Mouse (Mus musculus) urinary bladder, postnatal 4 days (tissue): ENCODE data around the gene Ndufa11.

Experiments used
- DNase-seq, 2 experiments: peaks; one replicate each; pipeline ENCODE4 v3.0.0; 2021 to 2022; ENCODE audit warnings: low spot score in 2 of 2

The Ndufa11 gene

DNA sequence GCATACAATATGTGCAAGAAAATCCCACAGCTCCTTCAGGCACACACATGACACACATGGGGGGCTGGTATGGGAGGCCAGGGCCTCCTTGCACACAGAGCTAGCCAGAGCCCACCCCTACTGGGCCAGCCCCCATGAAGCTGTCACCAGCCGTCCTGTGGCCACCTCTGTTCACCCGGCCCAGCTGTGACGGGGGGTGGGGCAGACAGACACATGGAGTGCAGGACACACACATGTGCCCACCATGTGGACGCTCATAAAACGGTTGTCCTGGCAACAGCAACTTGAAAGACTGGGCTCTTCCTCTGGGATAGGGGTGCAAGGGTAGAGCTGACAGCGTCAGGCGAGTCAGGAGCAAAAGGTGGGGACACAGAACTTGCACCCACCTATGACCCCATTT is 41.7 kb downstream of the Ndufa11 start:
- DNase-seq, result no peak

DNA sequence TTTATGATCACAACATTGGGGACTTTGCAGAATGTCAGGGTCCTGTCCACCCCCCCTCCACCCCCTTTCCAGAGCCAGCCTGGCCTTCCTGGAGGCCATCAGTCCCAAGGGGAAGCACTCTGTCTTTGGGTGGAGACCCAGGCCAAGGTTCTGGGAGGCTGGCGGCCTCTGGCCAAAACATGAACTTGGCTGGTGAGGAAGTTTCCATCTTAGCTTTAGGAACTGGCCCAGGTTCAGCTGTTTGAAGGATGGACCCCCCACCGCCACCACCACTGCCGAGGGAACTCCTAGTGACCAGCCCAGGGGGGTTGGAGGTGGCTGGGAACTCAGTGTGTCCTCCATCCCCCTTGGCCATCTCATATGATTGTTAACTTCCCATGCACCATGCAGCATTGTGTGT is 43.5 kb downstream of the Ndufa11 start:
- no peak for DNase-seq

DNA sequence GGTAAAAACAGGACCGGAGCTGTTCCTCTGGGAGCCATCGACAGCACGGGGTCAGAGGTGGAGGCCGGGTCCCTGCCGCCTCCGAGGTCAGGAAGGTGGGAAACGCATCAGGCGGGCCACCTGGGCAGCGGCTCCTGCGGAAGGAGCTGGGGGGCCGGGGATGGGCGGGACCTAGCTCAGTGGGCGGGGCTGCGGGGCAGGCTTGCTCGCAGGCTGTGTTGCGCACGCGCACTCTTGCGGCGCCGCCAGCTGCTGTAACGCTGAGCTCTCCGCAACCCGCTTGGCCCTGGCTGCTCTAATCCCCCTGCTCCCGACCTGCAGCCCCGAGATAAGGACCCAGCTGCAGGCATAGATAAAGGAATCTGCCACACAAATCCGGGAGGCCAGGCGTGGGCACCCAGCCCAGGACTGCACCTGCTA is 44.4 kb downstream of the Ndufa11 start:
- DNase-seq, result peak; percentile 81 to 87

DNA sequence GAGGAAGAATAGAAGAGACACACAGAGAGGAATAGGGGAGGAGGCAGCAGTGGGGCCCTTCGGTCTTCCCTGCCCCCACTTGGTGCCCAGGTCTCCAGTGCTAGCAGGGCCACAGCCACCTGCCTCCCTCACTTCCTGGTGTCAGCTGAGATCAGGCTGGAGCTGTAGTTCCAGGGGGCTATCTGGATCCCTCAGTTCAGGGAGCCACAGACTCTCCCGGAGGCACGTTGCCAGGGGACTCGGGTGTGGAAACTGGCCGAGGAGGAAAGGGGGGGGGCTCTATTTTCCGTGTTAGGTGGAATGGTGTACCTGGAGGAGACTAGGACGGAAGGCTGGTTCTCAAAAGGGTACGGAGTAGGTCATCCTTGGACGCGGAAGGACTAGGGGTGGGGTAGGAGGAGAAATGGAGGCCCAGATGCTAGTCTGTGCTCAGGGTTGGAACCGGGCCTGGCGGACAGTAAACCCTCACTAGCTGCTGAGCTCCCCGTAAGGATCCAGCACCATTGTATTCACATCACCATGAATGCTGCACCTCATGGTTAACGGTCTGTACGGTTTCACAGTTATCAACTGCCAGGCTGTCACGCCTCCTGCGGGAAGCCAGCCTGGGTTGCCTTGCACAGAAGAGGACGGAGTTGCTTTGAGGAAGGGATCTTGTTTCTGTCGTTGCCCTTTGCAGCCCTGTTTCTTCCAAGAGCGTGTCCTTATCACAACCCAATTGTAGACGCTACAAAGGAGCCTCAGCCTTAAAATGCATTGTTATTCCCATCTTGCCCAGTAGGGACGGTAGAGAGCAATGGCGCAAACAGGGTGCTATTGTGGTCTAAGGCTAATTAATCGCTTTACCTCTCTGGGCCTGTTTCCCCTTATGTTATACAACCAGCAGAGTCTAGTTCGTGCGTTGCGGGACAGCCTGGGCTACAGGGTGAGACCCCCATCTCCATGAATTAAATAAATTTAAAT is 45.5 kb downstream of the Ndufa11 start:
- DNase-seq, result no peak

DNA sequence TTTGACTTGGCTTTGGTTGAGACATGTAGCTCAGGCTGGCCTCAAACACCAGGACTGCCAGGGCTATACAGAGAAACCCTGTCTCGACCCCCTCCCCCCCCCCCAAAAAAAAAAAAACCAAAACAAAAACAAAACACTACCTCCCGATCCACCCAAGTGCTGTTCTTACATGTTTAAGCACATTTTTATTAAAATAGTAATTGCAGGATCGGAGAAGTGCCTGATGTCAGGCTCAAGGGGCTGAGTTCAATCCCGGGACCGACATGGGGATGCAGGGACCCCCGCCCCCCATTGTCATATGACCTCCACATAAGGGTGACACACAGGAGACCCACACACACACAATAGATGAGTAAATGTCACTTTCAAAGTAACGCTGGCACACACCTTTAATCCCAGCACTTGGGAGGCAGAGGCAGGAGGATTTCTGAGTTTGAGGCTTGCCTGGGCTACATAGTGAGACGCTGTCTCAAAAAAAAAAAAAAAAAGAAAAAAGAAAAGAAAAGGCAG is 46.2 kb downstream of the Ndufa11 start:
- DNase-seq, result no peak

DNA sequence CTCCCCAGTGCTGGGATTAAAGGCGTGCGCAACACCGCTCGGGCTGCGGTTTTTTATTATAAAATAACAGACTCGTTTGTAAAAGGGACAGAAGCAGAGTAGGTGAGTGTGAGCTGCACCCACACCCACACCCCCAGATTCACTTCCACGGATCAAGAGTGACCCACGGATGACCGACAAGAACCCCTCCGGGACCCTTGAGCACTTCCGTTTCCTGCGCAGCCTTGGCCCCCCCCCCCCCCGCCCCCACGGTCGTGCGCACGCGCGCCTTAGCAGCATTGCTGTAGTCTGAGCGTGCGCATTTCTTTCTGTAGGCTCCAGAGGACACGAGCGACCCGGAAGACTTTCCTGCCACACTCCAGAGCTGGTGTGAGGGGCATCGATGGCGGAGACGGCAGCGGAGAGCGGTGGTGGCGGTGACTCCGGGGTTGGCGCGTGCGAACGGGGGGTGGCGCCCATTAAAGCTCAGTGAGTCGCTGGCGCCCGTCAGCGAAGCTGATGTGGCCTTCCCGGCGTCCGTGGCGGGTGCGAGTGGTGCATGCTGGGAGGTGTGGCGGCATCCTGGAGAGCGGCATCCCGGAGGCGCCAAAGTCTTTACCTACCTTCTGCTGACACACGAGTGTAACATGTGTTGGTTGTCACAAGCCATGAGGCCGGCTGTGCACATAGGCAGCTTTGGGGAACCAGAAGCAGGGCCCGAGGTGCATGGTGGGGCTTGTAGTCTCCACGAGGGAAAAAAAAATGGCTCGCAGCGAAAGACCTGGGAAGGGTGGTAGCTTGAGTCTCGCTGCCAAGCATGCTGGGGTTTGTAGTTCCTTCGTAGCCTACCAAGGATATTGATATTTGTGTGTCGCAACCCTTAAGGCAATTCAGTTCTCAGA is 47.1 kb downstream of the Ndufa11 start, which contains the start of gene Dus3l:
TSS of gene Dus3l (plus strand) at position 284 of the 881 bp plus-strand sequence.
- DNase-seq, result peak; percentile 81 to 82

DNA sequence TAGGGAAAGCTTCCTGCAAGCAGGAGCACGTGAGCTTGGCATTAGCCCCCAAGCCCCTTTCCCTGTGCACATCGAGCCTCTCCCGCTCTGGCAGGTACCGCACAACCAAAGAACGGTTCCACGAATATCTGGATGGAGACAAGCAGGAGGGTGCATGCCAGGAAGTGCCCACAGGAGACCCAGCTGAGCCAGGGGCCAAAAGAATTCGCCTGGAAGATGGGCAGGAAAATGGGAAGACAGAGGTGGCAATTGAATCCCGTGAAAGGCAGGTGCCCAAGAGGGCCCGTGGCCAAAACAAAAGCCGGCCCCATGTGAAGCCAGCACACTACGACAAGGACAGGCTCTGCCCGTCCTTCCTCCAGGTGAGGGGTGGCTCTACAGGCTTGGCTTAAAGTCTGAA is 47.9 kb downstream of the Ndufa11 start:
- no peak for DNase-seq

DNA sequence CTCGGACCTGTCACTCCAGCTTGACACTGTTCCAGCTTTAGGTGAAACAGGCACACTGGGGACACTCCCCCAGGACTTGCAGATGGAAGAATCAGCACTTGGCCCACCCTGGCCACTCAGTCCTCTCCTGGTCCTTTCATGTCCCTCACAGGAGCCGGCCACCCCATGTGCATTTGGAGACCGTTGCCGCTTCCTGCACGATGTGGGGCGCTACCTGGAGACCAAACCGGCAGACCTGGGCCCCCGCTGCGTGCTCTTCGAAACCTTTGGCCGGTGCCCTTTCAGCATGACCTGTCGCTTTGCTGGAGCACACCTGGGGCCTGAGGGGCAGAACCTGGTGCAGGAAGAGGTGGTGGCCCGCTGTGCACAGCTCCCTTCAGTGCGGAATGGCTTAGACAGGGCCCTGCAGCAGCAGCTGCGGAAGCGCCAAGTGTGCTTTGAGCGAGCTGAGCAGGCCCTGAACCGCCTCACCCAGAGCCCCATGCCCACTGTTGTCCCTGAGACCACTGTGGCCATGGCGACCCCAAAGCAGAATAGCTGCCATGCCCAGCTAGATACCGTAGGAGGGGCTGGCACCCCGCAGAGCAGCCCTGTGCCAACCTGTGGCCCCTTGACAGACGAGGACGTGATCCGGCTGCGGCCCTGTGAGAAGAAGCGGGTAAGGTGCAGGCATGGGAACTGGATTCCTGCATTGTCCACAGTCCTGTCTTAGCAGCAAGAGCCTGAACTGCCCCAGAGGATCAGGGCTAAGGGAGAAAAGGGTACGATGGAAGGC is 49.3 kb downstream of the Ndufa11 start:
- no peak for DNase-seq

DNA sequence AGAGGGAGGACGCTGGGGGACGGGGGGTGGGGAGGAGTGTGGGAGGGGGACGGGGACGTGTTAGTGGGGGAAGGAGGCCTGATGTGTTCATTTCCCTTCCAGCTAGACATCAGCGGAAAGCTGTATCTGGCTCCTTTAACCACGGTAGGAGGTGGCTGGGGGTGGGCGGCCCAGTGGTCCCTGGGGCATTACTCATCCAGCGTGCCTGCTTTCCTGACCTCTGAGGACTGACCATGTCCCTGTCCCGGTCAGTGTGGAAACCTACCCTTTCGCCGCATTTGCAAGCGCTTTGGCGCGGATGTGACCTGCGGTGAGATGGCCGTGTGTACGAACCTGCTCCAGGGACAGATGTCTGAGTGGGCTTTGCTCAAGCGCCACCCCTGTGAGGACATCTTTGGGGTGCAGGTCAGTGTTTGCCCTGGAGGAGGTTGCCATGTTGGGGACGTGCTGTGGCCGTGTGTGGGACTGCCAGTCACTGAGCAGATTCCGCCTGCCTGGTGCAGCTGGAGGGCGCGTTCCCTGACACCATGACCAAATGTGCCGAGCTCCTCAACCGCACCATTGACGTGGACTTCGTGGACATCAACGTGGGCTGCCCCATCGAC is 50.1 kb downstream of the Ndufa11 start:
- no peak for DNase-seq

DNA sequence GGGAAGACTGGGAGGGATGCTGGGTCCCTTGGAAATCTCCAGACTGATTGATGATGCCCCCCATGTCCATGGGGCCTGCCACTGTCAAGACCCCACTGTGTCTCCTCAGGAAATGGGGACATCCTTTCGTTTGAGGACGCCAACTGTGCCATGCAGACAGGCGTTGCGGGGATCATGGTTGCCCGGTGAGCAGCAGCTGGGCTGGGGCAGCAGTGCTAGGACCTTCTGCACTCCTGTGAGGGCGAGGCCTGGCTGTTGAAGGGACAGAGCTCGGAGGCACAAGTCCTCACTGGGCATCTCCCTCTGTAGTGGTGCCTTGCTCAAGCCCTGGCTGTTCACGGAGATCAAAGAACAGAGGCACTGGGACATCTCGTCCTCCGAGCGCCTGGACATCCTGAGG is 51.4 kb downstream of the Ndufa11 start:
- no peak for DNase-seq

DNA sequence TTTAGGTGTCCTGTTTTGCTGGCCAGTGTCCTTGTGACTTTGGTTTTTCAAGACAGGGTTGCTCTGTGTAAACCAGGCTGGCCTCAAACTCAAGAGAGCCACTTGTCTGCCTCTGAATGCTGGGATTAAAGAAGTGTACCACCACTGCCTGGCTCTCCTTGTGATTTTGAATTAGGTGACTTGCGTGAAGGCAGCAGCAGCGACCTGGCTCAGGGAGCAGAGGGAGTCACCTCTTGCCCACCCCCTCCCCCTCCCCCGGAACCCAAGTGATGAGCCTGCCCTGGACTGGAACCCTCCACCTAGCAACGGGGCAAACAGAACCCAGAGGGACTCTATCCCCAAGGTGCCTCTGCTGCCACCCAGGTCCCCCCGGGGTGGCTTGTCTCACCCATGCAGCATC is 52.4 kb downstream of the Ndufa11 start, which contains the start of gene Prr22:
TSS of gene Prr22 (plus strand) at position 301 of the 400 bp plus-strand sequence.
- no peak for DNase-seq
